Mouse (Mus musculus): ENCODE data around the gene H2al1k. TPM values are rescaled to one million over a fixed set of nuclear protein-coding genes. Genes with fewer than 3 reads are reported as not detected.
"Not testable (repeated sequence)": the region's sequence is repeated elsewhere in the genome, so short reads cannot be mapped to it uniquely, and the experiment has no call there.

The H2al1k gene
- total RNA-seq (2017), result not detected in 2 replicates

GRCm38 (mm10) chrX:9350327-9350726, at the start of gene H2al1k:
TSS of gene H2al1k (plus strand) at chrX:9350627.
- ATAC-seq (replicated peaks in 1 of 2; ENCODE audit: insufficient read depth in 1 of 2, low FRiP score in 2 of 2, low TSS enrichment in 1 of 2, low read depth in 1 of 2, poor library complexity in 2 of 2, severe bottlenecking in 2 of 2), result not testable (repeated sequence)

- ATAC-seq (replicated peaks in 1 of 2; ENCODE audit: insufficient read depth in 1 of 2, low FRiP score in 2 of 2, low TSS enrichment in 1 of 2, low read depth in 1 of 2, poor library complexity in 2 of 2, severe bottlenecking in 2 of 2), result peak; percentile 58 to 65; a peak in 3 of 4 replicates
Observed at GRCm38 (mm10) chrX:9302791-9303190, 47.6 kb upstream of the H2al1k start.

- ATAC-seq (replicated peaks in 1 of 2; ENCODE audit: insufficient read depth in 1 of 2, low FRiP score in 2 of 2, low TSS enrichment in 1 of 2, low read depth in 1 of 2, poor library complexity in 2 of 2, severe bottlenecking in 2 of 2), result no peak
Observed at GRCm38 (mm10) chrX:9303455-9303854, 47.0 kb upstream of the H2al1k start.

GRCm38 (mm10) chrX:9316457-9316856, 34.0 kb upstream of the H2al1k start:
- not testable (repeated sequence) for ATAC-seq (replicated peaks in 1 of 2; ENCODE audit: insufficient read depth in 1 of 2, low FRiP score in 2 of 2, low TSS enrichment in 1 of 2, low read depth in 1 of 2, poor library complexity in 2 of 2, severe bottlenecking in 2 of 2)

GRCm38 (mm10) chrX:9327954-9328353, 22.5 kb upstream of the H2al1k start:
- ATAC-seq (replicated peaks in 1 of 2; ENCODE audit: insufficient read depth in 1 of 2, low FRiP score in 2 of 2, low TSS enrichment in 1 of 2, low read depth in 1 of 2, poor library complexity in 2 of 2, severe bottlenecking in 2 of 2), result not testable (repeated sequence)

- ATAC-seq (replicated peaks in 1 of 2; ENCODE audit: insufficient read depth in 1 of 2, low FRiP score in 2 of 2, low TSS enrichment in 1 of 2, low read depth in 1 of 2, poor library complexity in 2 of 2, severe bottlenecking in 2 of 2), result not testable (repeated sequence)
Observed at GRCm38 (mm10) chrX:9332366-9332962, 18.0 kb upstream of the H2al1k start.

GRCm38 (mm10) chrX:9333035-9333434, 17.4 kb upstream of the H2al1k start:
- ATAC-seq (replicated peaks in 1 of 2; ENCODE audit: insufficient read depth in 1 of 2, low FRiP score in 2 of 2, low TSS enrichment in 1 of 2, low read depth in 1 of 2, poor library complexity in 2 of 2, severe bottlenecking in 2 of 2), result peak; percentile 78 to 80; a peak in 3 of 4 replicates

GRCm38 (mm10) chrX:9334996-9335395, 15.4 kb upstream of the H2al1k start:
- ATAC-seq (replicated peaks in 1 of 2; ENCODE audit: insufficient read depth in 1 of 2, low FRiP score in 2 of 2, low TSS enrichment in 1 of 2, low read depth in 1 of 2, poor library complexity in 2 of 2, severe bottlenecking in 2 of 2), result not testable (repeated sequence)

GRCm38 (mm10) chrX:9374012-9374411, 23.6 kb downstream of the H2al1k start:
- ATAC-seq (replicated peaks in 1 of 2; ENCODE audit: insufficient read depth in 1 of 2, low FRiP score in 2 of 2, low TSS enrichment in 1 of 2, low read depth in 1 of 2, poor library complexity in 2 of 2, severe bottlenecking in 2 of 2), result peak; percentile 81 to 85

GRCm38 (mm10) chrX:9375927-9376326, 25.5 kb downstream of the H2al1k start:
- ATAC-seq (replicated peaks in 1 of 2; ENCODE audit: insufficient read depth in 1 of 2, low FRiP score in 2 of 2, low TSS enrichment in 1 of 2, low read depth in 1 of 2, poor library complexity in 2 of 2, severe bottlenecking in 2 of 2), result not testable (repeated sequence)

Other genes starting within 250 kb of the H2al1k start
- gene 4930402K13Rik, start 246.1 kb upstream of the H2al1k start, total RNA-seq (2017), result not detected in 2 replicates
- 1.1 and 2.3 TPM in 2 replicates for gene Lancl3, start 150.7 kb upstream of the H2al1k start, total RNA-seq (2017)
- gene Gm14862, start 93.7 kb upstream of the H2al1k start, total RNA-seq (2017), result not detected in 2 replicates
- 8.4 and 10.4 TPM in 2 replicates for gene Xk, start 77.9 kb upstream of the H2al1k start, total RNA-seq (2017)
- not detected in 2 replicates for gene H2al1m, start 66.9 kb upstream of the H2al1k start, total RNA-seq (2017)
- 49.3 and 108 TPM in 2 replicates for gene Cybb, start 137.1 kb downstream of the H2al1k start, total RNA-seq (2017)
- gene H2al1o, start 221.8 kb downstream of the H2al1k start, total RNA-seq (2017), result not detected in 2 replicates